Mouse (Mus musculus): ENCODE results near the gene Susd1. TPM values are rescaled to one million over a fixed set of nuclear protein-coding genes. Genes with fewer than 3 reads are reported as not detected.

Susd1 gene
- polyA plus RNA-seq, 1 experiment from 2014 or later = 1.3 TPM

GRCm38 (mm10) chr4:59422808-59423207 is 15.6 kb downstream of the Susd1 start:
- peaks cover 6% of the 10 kb centered on the region; the same call in 1 of the 2 replicates for H3K4me1 ChIP-seq
- no peak overlapping the region for H3K4me2 ChIP-seq (replicated peaks)
- no peaks in the 10 kb centered on the region for H3K27me3 ChIP-seq (replicated peaks)
- ATAC-seq (ENCODE audit: low FRiP score, low read depth) = no peak
- no peaks in the 10 kb centered on the region for H3K36me3 ChIP-seq
- H3K4me3 ChIP-seq = no peak overlapping the region
- H3K9me3 ChIP-seq = no peaks in the 10 kb centered on the region
- H3K9ac ChIP-seq = no peak overlapping the region
- no peak overlapping the region for H3K27ac ChIP-seq

GRCm38 (mm10) chr4:59422025-59422783 is 16.2 kb downstream of the Susd1 start:
- Histone ChIP-seq H3K27ac (no peak overlapping the region), H3K4me2 (replicated peaks) (no peak overlapping the region), H3K4me3 (no peak overlapping the region), H3K27me3 (replicated peaks) (no peaks in the 10 kb centered on the region), H3K36me3 (no peaks in the 10 kb centered on the region), H3K4me1 (peaks cover 6% of the 10 kb centered on the region; the same call in 1 of the 2 replicates), H3K9ac (no peak overlapping the region), H3K9me3 (no peaks in the 10 kb centered on the region)
- WGBS = 23% methylated on average over 5 of the region's 5 CpGs
- ATAC-seq (ENCODE audit: low FRiP score, low read depth) = 0 out of 2 replicates have a peak, but pooled peaks have one; percentile 21

GRCm38 (mm10) chr4:59421369-59421746 is 17.1 kb downstream of the Susd1 start:
- no peak overlapping the region for H3K27ac ChIP-seq
- no peak overlapping the region for H3K4me2 ChIP-seq (replicated peaks)
- no peaks in the 10 kb centered on the region for H3K36me3 ChIP-seq
- no peaks in the 10 kb centered on the region for H3K27me3 ChIP-seq (replicated peaks)
- 49% methylated on average over 5 of the region's 5 CpGs for WGBS
- no peak for ATAC-seq (ENCODE audit: low FRiP score, low read depth)
- H3K9ac ChIP-seq = no peak overlapping the region
- no peak overlapping the region for H3K4me3 ChIP-seq
- H3K9me3 ChIP-seq = no peaks in the 10 kb centered on the region
- peaks cover 6% of the 10 kb centered on the region; the same call in 1 of the 2 replicates for H3K4me1 ChIP-seq

GRCm38 (mm10) chr4:59420695-59421368 is 17.6 kb downstream of the Susd1 start:
- no peak for ATAC-seq (ENCODE audit: low FRiP score, low read depth)
- no peaks in the 10 kb centered on the region for H3K27me3 ChIP-seq (replicated peaks)
- H3K4me1 ChIP-seq = peaks cover 6% of the 10 kb centered on the region; the same call in 1 of the 2 replicates
- no peak overlapping the region for H3K9ac ChIP-seq
- H3K4me3 ChIP-seq = no peak overlapping the region
- H3K36me3 ChIP-seq = no peaks in the 10 kb centered on the region
- H3K4me2 ChIP-seq (replicated peaks) = no peak overlapping the region
- WGBS = 87% methylated on average over 7 of the region's 7 CpGs
- no peak overlapping the region for H3K27ac ChIP-seq
- no peaks in the 10 kb centered on the region for H3K9me3 ChIP-seq

- H3K9me3 ChIP-seq = no peaks in the 10 kb centered on the region
- ATAC-seq (ENCODE audit: low FRiP score, low read depth) = no peak
- no peaks in the 10 kb centered on the region for H3K27me3 ChIP-seq (replicated peaks)
- peaks cover 6% of the 10 kb centered on the region; the same call in 1 of the 2 replicates for H3K4me1 ChIP-seq
- no peak overlapping the region for H3K4me2 ChIP-seq (replicated peaks)
- H3K4me3 ChIP-seq = no peak overlapping the region
- 88% methylated on average over 4 of the region's 4 CpGs for WGBS
- no peak overlapping the region for H3K9ac ChIP-seq
- H3K27ac ChIP-seq = no peak overlapping the region
- no peaks in the 10 kb centered on the region for H3K36me3 ChIP-seq
These were observed 19.2 kb downstream of the Susd1 start for GRCm38 (mm10) chr4:59419211-59419610.

GRCm38 (mm10) chr4:59413428-59413827 is 25.0 kb downstream of the Susd1 start:
- 90% methylated on average over 5 of the region's 5 CpGs for WGBS
- Histone ChIP-seq H3K4me3 (no peak overlapping the region), H3K9ac (no peak overlapping the region), H3K27ac (no peak overlapping the region), H3K9me3 (no peaks in the 10 kb centered on the region), H3K36me3 (no peaks in the 10 kb centered on the region), H3K4me1 (no peaks in the 10 kb centered on the region), H3K27me3 (replicated peaks) (no peaks in the 10 kb centered on the region), H3K4me2 (replicated peaks) (no peak overlapping the region)
- no peak for ATAC-seq (ENCODE audit: low FRiP score, low read depth)

GRCm38 (mm10) chr4:59411153-59411552 is 27.3 kb downstream of the Susd1 start:
- Histone ChIP-seq H3K4me3 (no peak overlapping the region), H3K9ac (no peak overlapping the region)
- ATAC-seq (ENCODE audit: low FRiP score, low read depth) = no peak

GRCm38 (mm10) chr4:59407766-59408165 is 30.7 kb downstream of the Susd1 start:
- Histone ChIP-seq H3K36me3 (no peaks in the 10 kb centered on the region), H3K27ac (no peak overlapping the region), H3K9me3 (peaks cover 8% of the 10 kb centered on the region; the same call in 1 of the 2 replicates), H3K27me3 (replicated peaks) (no peaks in the 10 kb centered on the region), H3K9ac (no peak overlapping the region), H3K4me3 (no peak overlapping the region), H3K4me1 (no peaks in the 10 kb centered on the region), H3K4me2 (replicated peaks) (no peak overlapping the region)
- 85% methylated on average over 4 of the region's 4 CpGs for WGBS
- no peak for ATAC-seq (ENCODE audit: low FRiP score, low read depth)

More at GRCm38 (mm10) chr4:59411153-59411552, 27.3 kb downstream of the Susd1 start:
- no peaks in the 10 kb centered on the region for H3K9me3 ChIP-seq
- no peak overlapping the region for H3K4me2 ChIP-seq (replicated peaks)
- WGBS = 86% methylated on average over 9 of the region's 9 CpGs
- H3K4me1 ChIP-seq = no peaks in the 10 kb centered on the region
- no peak overlapping the region for H3K27ac ChIP-seq
- H3K27me3 ChIP-seq (replicated peaks) = no peaks in the 10 kb centered on the region
- no peaks in the 10 kb centered on the region for H3K36me3 ChIP-seq

GRCm38 (mm10) chr4:59404375-59404774 is 34.1 kb downstream of the Susd1 start:
- no peak for ATAC-seq (ENCODE audit: low FRiP score, low read depth)
- H3K4me3 ChIP-seq = no peak overlapping the region
- 67% methylated on average over 6 of the region's 6 CpGs for WGBS

GRCm38 (mm10) chr4:59400931-59401330 is 37.5 kb downstream of the Susd1 start:
- Histone ChIP-seq H3K4me3 (no peak overlapping the region), H3K9me3 (peaks cover 8% of the 10 kb centered on the region; the same call in 1 of the 2 replicates), H3K9ac (no peak overlapping the region), H3K4me1 (no peaks in the 10 kb centered on the region), H3K27me3 (replicated peaks) (no peaks in the 10 kb centered on the region), H3K4me2 (replicated peaks) (no peak overlapping the region), H3K27ac (no peak overlapping the region), H3K36me3 (no peaks in the 10 kb centered on the region)
- no peak for ATAC-seq (ENCODE audit: low FRiP score, low read depth)
- 82% methylated on average over 10 of the region's 10 CpGs for WGBS

More at GRCm38 (mm10) chr4:59404375-59404774, 34.1 kb downstream of the Susd1 start:
- no peaks in the 10 kb centered on the region for H3K27me3 ChIP-seq (replicated peaks)
- no peaks in the 10 kb centered on the region for H3K36me3 ChIP-seq
- no peak overlapping the region for H3K4me2 ChIP-seq (replicated peaks)
- H3K27ac ChIP-seq = no peak overlapping the region
- peaks cover 8% of the 10 kb centered on the region; the same call in 1 of the 2 replicates for H3K9me3 ChIP-seq
- no peaks in the 10 kb centered on the region for H3K4me1 ChIP-seq
- H3K9ac ChIP-seq = no peak overlapping the region

GRCm38 (mm10) chr4:59399343-59399742 is 39.1 kb downstream of the Susd1 start:
- no peak for ATAC-seq (ENCODE audit: low FRiP score, low read depth)
- Histone ChIP-seq H3K9ac (no peak overlapping the region), H3K9me3 (no peaks in the 10 kb centered on the region), H3K4me2 (replicated peaks) (no peak overlapping the region), H3K4me3 (no peak overlapping the region), H3K4me1 (no peaks in the 10 kb centered on the region), H3K27me3 (replicated peaks) (no peaks in the 10 kb centered on the region), H3K36me3 (no peaks in the 10 kb centered on the region), H3K27ac (no peak overlapping the region)
- WGBS = 70% methylated on average over 4 of the region's 4 CpGs

- H3K9me3 ChIP-seq = no peaks in the 10 kb centered on the region
- H3K9ac ChIP-seq = no peak overlapping the region
- H3K4me1 ChIP-seq = no peaks in the 10 kb centered on the region
- H3K4me2 ChIP-seq (replicated peaks) = no peak overlapping the region
- no peak for ATAC-seq (ENCODE audit: low FRiP score, low read depth)
- H3K27me3 ChIP-seq (replicated peaks) = no peaks in the 10 kb centered on the region
- H3K4me3 ChIP-seq = no peak overlapping the region
- WGBS = 95% methylated on average over 2 of the region's 2 CpGs
- no peaks in the 10 kb centered on the region for H3K36me3 ChIP-seq
- H3K27ac ChIP-seq = no peak overlapping the region
These were observed 42.9 kb downstream of the Susd1 start for GRCm38 (mm10) chr4:59395528-59395927.
